Mouse (Mus musculus) cerebellum, adult 8-10 months (tissue): ENCODE results near the gene Ccdc187.

Source experiments
- DNase-seq: peaks from one replicate; pipeline ENCODE4 v3.0.0; 2022

Ccdc187 gene

DNA sequence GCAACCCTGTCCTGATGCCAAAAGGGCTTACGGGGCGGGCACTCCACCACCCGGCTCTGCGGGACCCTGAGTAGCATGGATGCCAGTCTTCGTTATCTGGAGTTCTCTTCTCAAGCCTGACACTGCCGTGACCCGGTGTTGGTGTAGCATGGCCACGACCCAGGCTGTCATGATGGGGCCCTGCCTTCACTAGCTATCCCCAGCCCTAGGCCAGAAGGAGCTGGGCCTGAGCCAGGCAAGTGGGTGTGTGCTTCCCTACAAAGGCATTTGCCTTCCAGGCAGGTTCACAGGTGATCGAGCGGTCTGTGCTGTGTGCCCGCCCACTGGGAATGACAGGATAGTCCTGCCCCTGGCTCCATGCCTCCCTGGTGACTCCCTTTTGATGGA, 21.6 kb upstream of the Ccdc187 start:
- peak; percentile 82 for DNase-seq

GRCm38 (mm10) chr2:26315072-26315924, 20.9 kb upstream of the Ccdc187 start, which contains the start of gene Gpsm1:
Gpsm1 (plus strand) TSS chr2:26315515.
- peak; percentile 78 for DNase-seq

DNA sequence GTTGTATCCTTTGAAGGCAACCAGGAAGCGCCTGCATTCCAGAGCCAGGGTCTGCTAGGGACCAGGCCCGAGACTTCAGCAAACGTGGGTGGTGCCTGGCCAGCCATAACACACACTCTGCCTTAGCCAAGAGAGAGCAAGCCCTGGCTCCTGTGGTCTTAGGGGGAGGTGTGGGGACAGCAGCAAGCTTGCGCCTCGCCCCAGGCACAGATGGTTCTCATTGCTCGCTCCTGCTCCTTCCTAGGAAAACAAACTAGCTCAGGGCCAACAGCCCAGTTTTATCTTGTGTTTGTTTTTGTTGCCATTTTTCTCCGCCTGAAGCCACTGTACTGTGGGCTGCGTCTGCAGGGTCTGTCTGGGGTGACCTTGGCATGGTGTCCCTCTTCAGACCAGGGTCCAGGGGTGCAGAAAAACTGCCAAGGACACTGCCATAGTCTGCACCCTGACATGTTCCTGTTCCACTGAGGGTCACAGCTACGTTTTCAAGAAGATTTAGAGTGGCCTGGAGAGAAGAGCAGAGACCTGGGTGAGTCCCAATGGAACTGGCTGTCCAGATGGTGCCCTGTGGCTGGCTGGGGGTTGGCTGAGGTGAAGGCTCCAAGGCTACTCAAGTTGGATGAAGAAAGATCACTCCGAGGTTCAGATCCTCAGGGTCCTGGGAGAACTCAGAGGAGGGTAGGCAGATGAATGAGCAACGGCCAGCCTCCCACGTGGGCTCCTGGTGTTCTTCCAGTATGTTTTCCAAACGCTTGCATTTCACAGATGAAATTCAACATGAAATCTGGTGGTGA, 20.1 kb upstream of the Ccdc187 start:
- peak; percentile 83 for DNase-seq

DNA sequence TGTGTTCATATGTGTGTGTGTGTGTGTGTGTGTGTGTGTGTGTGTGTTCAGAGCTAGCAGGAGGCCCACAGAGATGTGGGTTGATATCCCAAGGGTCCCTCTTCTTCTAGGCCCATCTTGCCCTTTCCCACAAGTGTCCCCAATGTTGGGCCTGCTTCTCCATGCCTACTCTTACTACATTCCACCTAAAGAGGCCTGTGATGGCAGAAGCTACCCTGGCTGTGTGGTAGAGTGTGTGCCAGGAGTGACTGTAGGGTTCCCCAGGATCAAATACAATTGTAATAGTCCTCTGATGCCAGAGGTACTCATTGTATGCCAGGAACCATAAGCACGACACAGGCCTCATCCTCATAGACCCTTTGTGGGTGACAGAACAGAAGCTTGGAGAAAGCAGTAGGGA, 19.0 kb upstream of the Ccdc187 start:
- peak; percentile 23 for DNase-seq

GRCm38 (mm10) chr2:26312812-26313211, 18.5 kb upstream of the Ccdc187 start:
- peak; percentile 46 for DNase-seq

DNA sequence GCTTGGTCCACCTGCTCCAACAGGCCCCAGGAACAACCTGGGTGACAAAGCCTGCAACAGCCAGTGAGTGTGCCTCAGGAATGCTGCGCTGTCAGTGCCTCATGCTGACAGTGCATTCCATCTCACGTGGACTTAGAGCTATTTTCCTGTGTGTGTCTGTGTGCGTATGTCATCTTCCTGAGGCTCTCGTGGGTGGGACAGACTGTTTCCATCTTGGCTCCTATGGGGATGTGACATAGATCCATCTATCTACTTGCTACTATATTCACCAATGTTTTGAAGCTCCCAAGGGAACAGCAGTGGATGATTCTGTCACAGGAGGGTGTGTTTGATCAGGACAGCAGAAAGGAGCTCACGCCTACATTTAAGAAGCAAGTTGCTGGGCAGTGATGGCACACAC, 17.6 kb upstream of the Ccdc187 start:
- no peak for DNase-seq

DNA sequence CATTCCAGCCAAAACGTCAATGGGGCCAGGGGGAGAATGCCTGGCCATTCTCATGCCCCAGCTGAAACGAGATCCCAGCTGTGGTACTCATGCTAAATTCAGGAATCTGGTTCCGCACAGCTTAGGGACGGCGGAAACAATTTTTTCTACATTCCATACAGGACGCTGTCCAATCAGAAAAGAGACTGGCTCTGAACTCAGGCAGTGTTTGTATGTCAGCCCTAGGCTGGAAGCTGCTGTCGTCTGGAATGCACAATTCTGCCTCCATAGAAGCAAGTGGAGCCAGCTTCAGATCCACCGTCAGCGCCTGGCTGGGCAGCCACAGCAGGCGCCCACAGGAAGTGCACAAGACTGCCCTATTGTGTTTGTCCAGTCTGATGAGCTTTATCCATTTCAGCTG, 15.4 kb upstream of the Ccdc187 start:
- no peak for DNase-seq

- DNase-seq: peak; percentile 18
Observed at GRCm38 (mm10) chr2:26306702-26307101, 12.3 kb upstream of the Ccdc187 start.

GRCm38 (mm10) chr2:26305555-26305954, 11.2 kb upstream of the Ccdc187 start:
- no peak for DNase-seq

- DNase-seq: no peak
Observed at GRCm38 (mm10) chr2:26304711-26305110, 10.4 kb upstream of the Ccdc187 start.

DNA sequence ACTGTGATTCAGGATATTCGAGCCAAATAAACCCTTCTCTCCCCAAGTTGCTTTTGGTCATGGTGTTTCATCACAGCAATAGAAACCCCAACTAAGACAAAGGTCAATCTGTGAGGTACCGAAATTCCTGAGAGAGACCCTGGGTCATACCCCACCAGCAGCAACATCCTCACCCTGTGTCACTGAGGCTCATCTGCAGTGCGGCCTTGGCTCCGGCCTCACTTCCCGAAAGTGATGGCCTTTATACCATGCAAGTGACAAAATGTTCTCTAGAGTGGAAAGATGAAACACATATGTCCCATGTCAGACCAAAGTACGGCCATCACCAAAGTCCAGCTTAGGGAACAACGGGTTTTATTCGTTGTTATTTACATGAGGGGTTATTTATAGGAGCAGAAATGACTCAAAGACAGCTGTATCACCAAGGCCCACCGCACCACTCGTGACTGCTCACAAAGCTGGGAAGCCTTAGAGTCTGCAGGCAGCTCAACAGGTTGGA, 7.7 kb upstream of the Ccdc187 start:
- DNase-seq: no peak

DNA sequence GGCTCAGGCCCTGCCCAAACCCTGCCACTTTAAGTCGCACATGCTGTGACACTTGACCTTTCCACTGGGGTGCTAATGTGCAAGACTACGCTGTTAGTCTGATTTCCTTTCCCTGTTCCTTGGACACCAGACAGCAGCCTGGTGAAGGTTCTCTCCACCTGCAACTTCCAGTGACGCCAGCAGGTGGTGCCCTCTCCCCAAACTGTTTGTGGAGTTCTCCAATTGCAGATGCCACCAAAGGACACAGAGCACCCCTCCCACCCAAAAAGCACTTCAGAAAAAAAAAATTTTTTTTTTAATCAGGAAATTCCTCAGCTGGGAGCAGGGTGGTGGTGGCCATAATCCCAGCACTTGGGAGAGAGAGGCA, 6.4 kb upstream of the Ccdc187 start:
- peak; percentile 95 for DNase-seq

GRCm38 (mm10) chr2:26300161-26300807, 5.9 kb upstream of the Ccdc187 start:
- DNase-seq: peak; percentile 51

GRCm38 (mm10) chr2:26299336-26299735, 5.0 kb upstream of the Ccdc187 start:
- DNase-seq: peak; percentile 67

DNA sequence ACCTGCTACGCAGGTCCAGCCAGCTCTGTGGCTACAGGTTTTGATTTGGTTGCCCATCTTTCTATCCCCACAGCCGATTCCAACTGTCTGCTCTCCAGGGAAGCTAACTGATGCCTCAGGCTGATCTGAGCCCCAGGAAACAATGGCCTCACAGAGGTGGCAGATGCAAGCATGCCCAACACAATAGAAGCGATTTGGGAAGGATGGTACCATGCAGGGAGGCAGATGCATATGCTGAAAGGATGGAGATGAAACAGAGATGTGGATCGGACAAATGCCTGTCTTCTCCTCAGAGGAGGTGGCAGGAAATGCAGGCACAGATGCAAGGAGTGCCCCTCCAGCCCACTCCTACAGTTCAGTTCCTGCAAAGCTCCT, 4.5 kb upstream of the Ccdc187 start:
- peak; percentile 52 for DNase-seq

GRCm38 (mm10) chr2:26298208-26298855, 4.0 kb upstream of the Ccdc187 start:
- no peak for DNase-seq

- no peak for DNase-seq
Observed at GRCm38 (mm10) chr2:26296606-26297195, 2.3 kb upstream of the Ccdc187 start.

DNA sequence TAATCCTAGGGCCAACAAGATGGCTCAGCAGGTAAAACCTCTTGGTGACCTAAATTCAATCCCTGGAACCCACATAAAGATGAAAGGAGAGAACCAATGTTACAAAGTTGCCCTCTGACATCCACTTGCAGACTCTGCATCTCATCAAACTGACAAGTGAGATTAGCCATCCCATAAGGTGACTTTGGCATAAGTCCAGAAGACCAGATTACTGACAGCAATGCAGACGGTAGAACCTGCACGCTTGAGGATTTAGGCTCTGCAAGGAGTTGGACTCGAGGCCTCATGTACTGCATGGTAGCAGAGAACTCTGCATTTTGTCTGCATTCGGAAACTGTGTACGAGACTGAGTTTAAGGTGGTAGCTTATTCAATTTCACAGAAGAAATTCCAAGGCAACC, 4.2 kb downstream of the Ccdc187 start:
- DNase-seq: no peak

DNA sequence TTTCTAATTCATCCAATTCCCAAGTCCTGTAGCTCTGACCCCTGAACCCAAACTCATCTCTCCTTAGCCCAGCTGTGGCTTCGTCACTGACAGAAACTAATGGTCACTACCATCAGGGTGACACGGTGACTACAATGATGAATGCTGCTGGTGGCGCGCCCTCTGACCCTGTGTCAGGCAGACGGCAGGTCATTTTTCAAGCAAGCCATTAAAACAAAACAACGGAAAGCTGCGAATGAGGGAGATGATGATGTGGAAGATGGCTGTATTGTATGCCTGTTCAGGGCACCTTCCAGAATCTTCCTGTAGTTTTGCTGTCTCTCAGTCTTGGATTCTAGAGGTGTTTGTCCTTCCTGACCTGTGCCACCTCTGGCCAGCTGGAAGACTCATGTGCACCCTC, 8.0 kb downstream of the Ccdc187 start:
- no peak for DNase-seq

GRCm38 (mm10) chr2:26285804-26286203, 8.6 kb downstream of the Ccdc187 start:
- no peak for DNase-seq

- no peak for DNase-seq
Observed at GRCm38 (mm10) chr2:26280594-26280993, 13.8 kb downstream of the Ccdc187 start.

- no peak for DNase-seq
Observed at GRCm38 (mm10) chr2:26279712-26280111, 14.6 kb downstream of the Ccdc187 start.

DNA sequence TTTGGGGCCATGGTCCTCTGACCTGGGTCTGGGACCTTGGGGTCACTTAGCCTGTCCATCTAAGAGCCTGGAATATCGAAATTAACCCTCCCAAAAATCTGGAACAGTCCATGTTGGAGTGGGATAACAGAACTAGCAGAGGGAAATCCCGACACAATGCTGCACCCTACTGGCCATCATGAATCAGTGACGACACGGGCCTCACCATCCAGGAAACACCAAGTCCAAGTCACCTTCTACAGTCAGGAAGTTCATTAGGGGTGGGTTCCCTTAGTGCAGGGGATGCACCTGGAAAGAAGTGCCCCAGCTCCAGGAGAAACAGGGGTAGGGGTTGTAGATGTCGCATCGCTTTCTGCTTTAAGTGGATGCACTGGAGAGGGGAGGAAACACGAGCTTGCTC, 20.7 kb downstream of the Ccdc187 start:
- DNase-seq: peak; percentile 69
